Mouse (Mus musculus) CH12.LX (cell line): ENCODE results near the gene Macrod1. TPM values are rescaled to one million over a fixed set of nuclear protein-coding genes. Genes with fewer than 3 reads are reported as not detected.

Source experiments
- DNase-seq: peaks from one replicate; pipeline ENCODE4 v3.0.0-alpha.2; 2013; ENCODE audit errors: extremely low read depth
- H3K27ac ChIP-seq: 2 replicates; pipeline ENCODE4 v1.5.1; 2012; ENCODE audit warnings: low read depth, mild to moderate bottlenecking, control low read depth, moderate library complexity; ENCODE audit not compliant: insufficient read depth
- H3K27me3 ChIP-seq: replicated peaks from 2 replicates; pipeline ENCODE3; 2012; ENCODE audit warnings: inconsistent platforms
- H3K36me3 ChIP-seq, 2 experiments: replicated peaks in 1 of 2; 2 replicates each; pipeline versions ENCODE3 to v1.6.1; 2012; ENCODE audit warnings: inconsistent platforms in 1 of 2, low read length in 1 of 2, mild to moderate bottlenecking in 1 of 2, mixed read lengths in 1 of 2, moderate library complexity in 1 of 2; ENCODE audit not compliant: control insufficient read depth in 1 of 2, insufficient read depth in 1 of 2
- H3K4me1 ChIP-seq, 2 experiments: 2 replicates each; pipeline ENCODE4 v1.6.1; 2012; ENCODE audit warnings: inconsistent platforms in 1 of 2, moderate library complexity in 1 of 2; ENCODE audit not compliant: insufficient read depth in 2 of 2, control insufficient read depth in 1 of 2
- H3K4me2 ChIP-seq: 2 replicates; pipeline ENCODE4 v1.6.1; 2012; ENCODE audit warnings: low read depth, mild to moderate bottlenecking, control low read depth; ENCODE audit not compliant: poor library complexity, insufficient read depth, severe bottlenecking
- H3K4me3 ChIP-seq, 3 experiments: fragments of 150-350 bp in 1 of 3; sonication (generic) in 1 of 3; replicated peaks in 1 of 3; 2 replicates each; pipeline versions ENCODE3 to v1.5.1; 2011 to 2012; ENCODE audit warnings: low read depth in 2 of 3, low read length in 2 of 3, mild to moderate bottlenecking in 2 of 3, moderate library complexity in 2 of 3, control low read depth in 1 of 3, improper control_type of control experiment in 1 of 3, inconsistent platforms in 1 of 3, mixed read lengths in 1 of 3; ENCODE audit not compliant: poor library complexity in 1 of 3
- H3K79me2 ChIP-seq: replicated peaks from 2 replicates; pipeline ENCODE4 v1.6.1; 2012; ENCODE audit warnings: mild to moderate bottlenecking, moderate library complexity; ENCODE audit not compliant: control insufficient read depth, poor library complexity, insufficient read depth, severe bottlenecking; ENCODE audit errors: extremely low read depth
- H3K9ac ChIP-seq: 2 replicates; pipeline ENCODE4 v1.6.1; 2012; ENCODE audit warnings: low read depth, mild to moderate bottlenecking, control low read depth, moderate library complexity; ENCODE audit not compliant: insufficient read depth
- H3K9me3 ChIP-seq: replicated peaks from 2 replicates; pipeline ENCODE3; 2012; ENCODE audit warnings: low read length, inconsistent platforms, mixed read lengths
- CHD1 ChIP-seq: IDR thresholded peaks from 2 replicates; pipeline ENCODE4 v1.6.1; 2012; ENCODE audit warnings: low read depth, low read length, improper control_type of control experiment, inconsistent platforms
- CTCF ChIP-seq, 2 experiments: IDR thresholded peaks in 1 of 2; conservative IDR thresholded peaks in 1 of 2; 2 replicates each; pipeline ENCODE4 v1.5.1; 2011 to 2012; ENCODE audit warnings: low read depth in 2 of 2, low read length in 2 of 2, improper control_type of control experiment in 1 of 2, inconsistent platforms in 1 of 2, mild to moderate bottlenecking in 1 of 2, moderate library complexity in 1 of 2
- ELF1 ChIP-seq: IDR thresholded peaks from 2 replicates; pipeline ENCODE4 v1.6.1; 2014; ENCODE audit warnings: low read depth, mild to moderate bottlenecking, inconsistent platforms, low read length, improper control_type of control experiment
- EP300 ChIP-seq: IDR thresholded peaks from 2 replicates; pipeline ENCODE4 v1.6.1; 2011; ENCODE audit warnings: low read length, improper control_type of control experiment
- GABPA ChIP-seq: IDR thresholded peaks from 2 replicates; pipeline ENCODE4 v1.6.1; 2012; ENCODE audit warnings: low read depth, low read length, improper control_type of control experiment, inconsistent platforms; ENCODE audit not compliant: insufficient replicate concordance
- HCFC1 ChIP-seq: IDR thresholded peaks from 2 replicates; pipeline ENCODE4 v1.6.1; 2012; ENCODE audit warnings: low read depth, mild to moderate bottlenecking, inconsistent platforms, low read length, improper control_type of control experiment
- IRF4 ChIP-seq: IDR thresholded peaks from 2 replicates; pipeline ENCODE4 v1.6.1; 2014; ENCODE audit warnings: low read depth, mild to moderate bottlenecking, inconsistent platforms, low read length, improper control_type of control experiment
- JUND ChIP-seq: conservative IDR thresholded peaks from 2 replicates; pipeline ENCODE4 v1.6.1; 2011; ENCODE audit warnings: low read depth, low read length, improper control_type of control experiment
- KAT2A ChIP-seq: IDR thresholded peaks from 2 replicates; pipeline ENCODE4 v1.6.1; 2012; ENCODE audit warnings: low read length, improper control_type of control experiment, inconsistent platforms; ENCODE audit not compliant: insufficient replicate concordance
- MAZ ChIP-seq: IDR thresholded peaks from 2 replicates; pipeline ENCODE4 v1.6.1; 2012; ENCODE audit warnings: low read depth, mild to moderate bottlenecking, inconsistent platforms, low read length, improper control_type of control experiment, moderate library complexity
- MEF2A ChIP-seq: IDR thresholded peaks from 2 replicates; pipeline ENCODE4 v1.6.1; 2014; ENCODE audit warnings: low read depth, mild to moderate bottlenecking, inconsistent platforms, low read length, improper control_type of control experiment, borderline replicate concordance
- MXI1 ChIP-seq: IDR thresholded peaks from 2 replicates; pipeline ENCODE4 v1.6.1; 2011; ENCODE audit warnings: mild to moderate bottlenecking, low read depth, low read length, improper control_type of control experiment
- PAX5 ChIP-seq: IDR thresholded peaks from 2 replicates; pipeline ENCODE4 v1.6.1; 2012; ENCODE audit warnings: low read length, inconsistent platforms, mixed read lengths
- POLR2A ChIP-seq: IDR thresholded peaks from 2 replicates; pipeline ENCODE4 v1.6.1; 2011; ENCODE audit warnings: low read depth, mild to moderate bottlenecking, improper control_type of control experiment, low read length
- POLR2AphosphoS2 ChIP-seq: IDR thresholded peaks from 2 replicates; pipeline ENCODE4 v1.6.1; 2011; ENCODE audit warnings: low read depth, low read length, improper control_type of control experiment
- RCOR1 ChIP-seq: conservative IDR thresholded peaks from 2 replicates; pipeline ENCODE4 v1.6.1; 2012; ENCODE audit warnings: low read depth, mild to moderate bottlenecking, inconsistent platforms, low read length, improper control_type of control experiment
- SIN3A ChIP-seq: IDR thresholded peaks from 2 replicates; pipeline ENCODE4 v1.6.1; 2012; ENCODE audit warnings: low read length, improper control_type of control experiment, inconsistent platforms
- TBP ChIP-seq: conservative IDR thresholded peaks from 2 replicates; pipeline ENCODE4 v1.6.1; 2011; ENCODE audit warnings: low read depth, low read length, improper control_type of control experiment
- TCF12 ChIP-seq: IDR thresholded peaks from 2 replicates; pipeline ENCODE4 v1.6.1; 2014; ENCODE audit warnings: low read depth, mild to moderate bottlenecking, inconsistent platforms, low read length, improper control_type of control experiment
- UBTF ChIP-seq: IDR thresholded peaks from 2 replicates; pipeline ENCODE4 v1.6.1; 2012; ENCODE audit warnings: low read depth, mild to moderate bottlenecking, inconsistent platforms, low read length, improper control_type of control experiment, moderate library complexity
- USF2 ChIP-seq: conservative IDR thresholded peaks from 2 replicates; pipeline ENCODE4 v1.6.1; 2011; ENCODE audit warnings: low read depth, low read length, improper control_type of control experiment
- ZC3H11A ChIP-seq: IDR thresholded peaks from 2 replicates; pipeline ENCODE4 v1.6.1; 2012; ENCODE audit warnings: low read depth, mild to moderate bottlenecking, inconsistent platforms, low read length, improper control_type of control experiment
- ZNF384 ChIP-seq: IDR thresholded peaks from 2 replicates; pipeline ENCODE4 v1.6.1; 2012; ENCODE audit warnings: low read depth, low read length, improper control_type of control experiment, inconsistent platforms
- dilution Hi-C: fragments of 300-500 bp; cut with MboI; formaldehyde crosslinking; loops from 2 replicates; pipeline ENCODE4 v1.14.3; 2020; ENCODE audit warnings: low sequenced_read_pairs; ENCODE audit not compliant: extremely low pct_unique_long_range_greater_than_20kb, extremely low pct_ligation_motif_present
- in situ Hi-C: fragments of 300-500 bp; cut with MboI; formaldehyde crosslinking; loops from 3 replicates; pipeline ENCODE4 v1.14.3; 2019; ENCODE audit warnings: low sequenced_read_pairs, low pct_ligation_motif_present, low pct_unique_long_range_greater_than_20kb, mixed read lengths
- polyA plus RNA-seq: library from polyadenylated mRNA; unstranded; fragments of >175 nt; gene quantifications from 2 replicates; pipeline ENCODE4 v1.2.1, GENCODE M21; 2012; ENCODE audit warnings: low read depth; ENCODE audit not compliant: insufficient read length
- total RNA-seq, 2 experiments: library from RNA; depleted of rRNA; stranded (reverse); fragments of 300-350 nt in 1 of 2; fragments of >200 nt in 1 of 2; gene quantifications; 2 replicates each; pipeline ENCODE4 v1.2.3; 2012 to 2014

Macrod1 gene
- total and polyA plus RNA-seq, 3 experiments: 1.0 TPM; not detected in 2

DNA sequence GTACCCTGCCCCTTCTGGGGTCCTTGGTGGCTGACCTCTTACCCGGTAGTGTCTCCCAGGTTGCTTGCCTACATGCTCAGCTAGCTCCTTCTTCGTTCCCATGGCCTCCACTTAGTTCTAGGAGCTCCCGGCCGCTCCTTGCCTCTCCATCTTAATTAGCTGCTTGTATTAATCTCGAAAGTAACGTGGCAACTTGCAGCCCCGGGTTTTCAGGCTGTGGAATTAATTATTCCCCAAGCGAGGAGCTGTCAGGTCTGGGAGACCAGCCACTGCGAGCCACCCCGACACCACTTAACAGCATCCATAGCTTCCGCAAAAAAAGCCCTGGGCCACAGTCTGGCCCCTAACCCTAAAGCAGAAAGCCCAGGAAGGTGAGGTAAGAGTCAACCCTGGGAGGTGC is 126.8 kb downstream of the Macrod1 start:
- Histone ChIP-seq H3K27ac (no peak overlapping the region), H3K27me3 (peaks cover 86% of the 10 kb centered on the region), H3K36me3 (no peaks in the 10 kb centered on the region), H3K9ac (no peak overlapping the region), H3K4me2 (no peak overlapping the region), H3K9me3 (no peaks in the 10 kb centered on the region), H3K4me1 (peaks cover 5 to 6% of the 10 kb centered on the region in 2 experiments; a peak in 1 of 4 replicates), H3K4me3 (no peak overlapping the region), H3K79me2 (no peaks in the 10 kb centered on the region)
- dilution Hi-C loops: no loop called here
- in situ Hi-C loops: no loop called here
- no peak for DNase-seq
- TF ChIP-seq MEF2A (no peak), CTCF (conservative IDR thresholded peaks at IDR 0.05 in 1 of 2, IDR thresholded peaks at IDR 0.05 in 1 of 2; ENCODE audit: low read depth in 2 of 2, low read length in 2 of 2) (no peak), IRF4 (no peak), ZC3H11A (no peak), SIN3A (no peak), POLR2A (no peak), EP300 (no peak), RCOR1 (no peak), TBP (no peak), KAT2A (no peak), ELF1 (no peak), JUND (no peak), GABPA (no peak), ZNF384 (no peak), UBTF (no peak), CHD1 (no peak), PAX5 (no peak)

DNA sequence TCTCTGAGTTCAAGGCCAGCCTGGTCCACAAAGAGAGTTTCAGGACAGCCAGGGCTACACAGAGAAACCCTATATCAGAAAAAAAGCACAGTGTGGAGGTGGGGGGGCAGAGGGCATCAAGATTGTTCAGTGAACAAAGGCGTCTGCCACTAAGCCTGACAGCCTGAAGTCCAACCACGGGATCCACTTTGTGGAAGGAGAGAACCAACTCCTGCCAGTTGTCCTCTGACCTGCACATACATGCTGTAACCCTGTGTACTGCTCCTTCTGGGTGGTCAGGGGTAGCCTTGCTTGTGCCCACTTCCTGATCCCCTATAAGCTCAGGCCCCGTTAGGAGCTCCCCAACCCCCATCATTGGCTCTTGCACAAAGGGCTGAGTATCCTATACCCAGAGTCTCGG is 128.4 kb downstream of the Macrod1 start:
- Histone ChIP-seq H3K9ac (no peak overlapping the region), H3K27me3 (peaks cover 86% of the 10 kb centered on the region), H3K36me3 (no peaks in the 10 kb centered on the region), H3K4me2 (no peak overlapping the region), H3K4me3 (no peak overlapping the region), H3K79me2 (no peaks in the 10 kb centered on the region), H3K27ac (no peak overlapping the region), H3K4me1 (peaks cover 5 to 6% of the 10 kb centered on the region in 2 experiments; a peak in 1 of 4 replicates), H3K9me3 (no peaks in the 10 kb centered on the region)
- TF ChIP-seq TCF12: no peak
- TF ChIP-seq SIN3A: no peak
- no peak for TF ChIP-seq GABPA
- no peak for TF ChIP-seq CHD1
- TF ChIP-seq POLR2AphosphoS2: no peak
- TF ChIP-seq MXI1: no peak
- no peak for TF ChIP-seq USF2
- TF ChIP-seq KAT2A: no peak
- no peak for TF ChIP-seq ELF1
- TF ChIP-seq HCFC1: no peak
- no peak for TF ChIP-seq ZC3H11A
- no peak for TF ChIP-seq MAZ
- in situ Hi-C loops (no loop called here), dilution Hi-C loops (no loop called here)
- DNase-seq: no peak
